Mouse (Mus musculus) left cerebral cortex, adult 11 months (tissue): Measurements from ENCODE around the gene Sf3b1.
"Not testable (repeated sequence)": the region's sequence is repeated elsewhere in the genome, so short reads cannot be mapped to it uniquely, and the experiment has no call there.

Experiments used
- DNase-seq: peaks from one replicate; pipeline ENCODE4 v3.0.0; 2022; ENCODE audit warnings: low spot score

Sf3b1 gene

DNA sequence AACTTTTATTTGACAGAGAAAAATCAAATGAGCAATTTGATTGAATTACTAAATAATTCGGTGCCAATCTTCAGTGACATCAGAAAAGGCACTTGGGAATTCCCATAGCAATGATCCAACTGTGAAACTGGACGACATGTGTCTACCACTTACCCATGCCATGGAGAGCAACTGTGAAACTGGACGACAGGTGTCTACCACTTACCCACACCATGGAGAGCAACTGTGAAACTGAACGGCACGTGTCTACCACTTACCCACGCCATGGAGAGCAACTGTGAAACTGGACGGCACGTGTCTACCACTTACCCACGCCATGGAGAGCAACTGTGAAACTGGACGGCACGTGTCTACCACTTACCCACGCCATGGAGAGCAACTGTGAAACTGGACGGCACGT is 70.3 kb downstream of the Sf3b1 start:
- not testable (repeated sequence) for DNase-seq

DNA sequence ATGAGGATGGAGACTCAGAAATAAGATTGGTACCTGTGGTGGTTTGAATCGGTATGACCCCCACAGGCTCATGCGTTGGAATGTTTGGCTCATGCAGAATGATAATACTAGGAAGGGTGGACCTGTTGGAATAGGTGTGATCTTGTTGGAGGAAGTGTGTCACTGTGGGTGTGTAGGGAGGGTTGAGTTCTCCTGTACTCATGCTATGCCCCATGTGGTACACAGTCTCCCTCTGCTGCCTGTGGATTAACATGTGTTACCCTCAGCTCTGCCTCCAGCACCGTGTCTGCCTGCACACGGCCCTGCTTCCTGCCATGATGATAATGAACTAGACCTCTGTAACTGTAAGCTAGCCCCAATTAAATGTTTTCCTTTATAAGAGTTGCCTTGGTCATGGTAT is 72.4 kb downstream of the Sf3b1 start:
- DNase-seq, result no peak

- DNase-seq, result no peak
These were observed 82.6 kb downstream of the Sf3b1 start for GRCm38 (mm10) chr1:54944648-54945047.

- no peak for DNase-seq
These were observed 91.8 kb downstream of the Sf3b1 start for GRCm38 (mm10) chr1:54935466-54935865.
